Mouse (Mus musculus) stomach, postnatal 0 days (tissue): ENCODE data around the gene Pde11a. TPM values are rescaled to one million over a fixed set of nuclear protein-coding genes. Genes with fewer than 3 reads are reported as not detected.

Experiments
- ATAC-seq: fragments of 200-750 bp; cut with Nextera tagmentation; 2 replicates; pipeline ENCODE4 v1.8.0; 2017; ENCODE audit not compliant: low FRiP score, low TSS enrichment
- DNase-seq: peaks from one replicate; pipeline ENCODE4 v3.0.0-alpha.2; 2016; ENCODE audit warnings: low spot score
- H3K27ac ChIP-seq: fragments of 300-500 bp; sonication (generic); replicated peaks from 2 replicates; pipeline ENCODE4 v1.5.1; 2014; ENCODE audit warnings: mild to moderate bottlenecking, control low read depth
- H3K27me3 ChIP-seq: fragments of 300-500 bp; sonication (generic); 2 replicates; pipeline ENCODE4 v1.6.1; 2014; ENCODE audit warnings: low read length; ENCODE audit not compliant: control insufficient read depth, insufficient read depth
- H3K36me3 ChIP-seq: fragments of 300-500 bp; sonication (generic); 2 replicates; pipeline ENCODE4 v1.6.1; 2014; ENCODE audit warnings: low read length, mixed read lengths; ENCODE audit not compliant: control insufficient read depth, insufficient read depth
- H3K4me1 ChIP-seq: fragments of 300-500 bp; sonication (generic); replicated peaks from 2 replicates; pipeline ENCODE4 v1.6.1; 2014; ENCODE audit warnings: antibody characterized with exemption; ENCODE audit not compliant: control insufficient read depth, insufficient read depth
- H3K4me2 ChIP-seq: fragments of 300-500 bp; sonication (generic); replicated peaks from 2 replicates; pipeline ENCODE4 v1.6.1; 2014; ENCODE audit warnings: low read depth, mild to moderate bottlenecking, control low read depth, moderate library complexity
- H3K4me3 ChIP-seq: fragments of 300-500 bp; sonication (generic); 2 replicates; pipeline ENCODE4 v1.5.1; 2014; ENCODE audit warnings: low read depth, low read length, control low read depth
- H3K9ac ChIP-seq: fragments of 300-500 bp; sonication (generic); 2 replicates; pipeline ENCODE4 v1.6.1; 2014; ENCODE audit warnings: mild to moderate bottlenecking, low read length, control low read depth, mixed read lengths
- H3K9me3 ChIP-seq: fragments of 300-500 bp; sonication (generic); 2 replicates; pipeline ENCODE4 v1.6.1; 2016; ENCODE audit warnings: low read length; ENCODE audit not compliant: control insufficient read depth
- CTCF ChIP-seq: IDR thresholded peaks from 2 replicates; pipeline ENCODE4 v1.5.1; 2016; ENCODE audit warnings: antibody characterized with exemption, low read depth, mild to moderate bottlenecking, moderate library complexity
- EP300 ChIP-seq: optimal IDR thresholded peaks from 2 replicates; pipeline ENCODE3; 2016; ENCODE audit warnings: antibody characterized with exemption
- WGBS: fragments of 180-500 bp; shearing (Covaris S2); extraction: QIAGEN DNeasy Blood & Tissue Kit; methylation state at CpG from one replicate; pipeline ENCODE4 v1.1.7; 2014; 5-methylcytosine and 5-hydroxymethylcytosine counted together
- polyA plus RNA-seq: library from polyadenylated mRNA; unstranded; fragments of >200 nt; fragmentation: Nextera tagmentation; extraction: Ambion mirVana; gene quantifications from 2 replicates; pipeline ENCODE4 v1.2.1, GENCODE M21; 2015

Pde11a gene
- polyA plus RNA-seq, 1 experiment from 2014 or later: 0.12 TPM

- WGBS: 68% methylated on average over 3 of the region's 3 CpGs
- no peaks in the 10 kb centered on the region for H3K9me3 ChIP-seq
- no peak for ATAC-seq
These were observed 323.9 kb downstream of the Pde11a start for GRCm38 (mm10) chr2:76014659-76015058.

DNA sequence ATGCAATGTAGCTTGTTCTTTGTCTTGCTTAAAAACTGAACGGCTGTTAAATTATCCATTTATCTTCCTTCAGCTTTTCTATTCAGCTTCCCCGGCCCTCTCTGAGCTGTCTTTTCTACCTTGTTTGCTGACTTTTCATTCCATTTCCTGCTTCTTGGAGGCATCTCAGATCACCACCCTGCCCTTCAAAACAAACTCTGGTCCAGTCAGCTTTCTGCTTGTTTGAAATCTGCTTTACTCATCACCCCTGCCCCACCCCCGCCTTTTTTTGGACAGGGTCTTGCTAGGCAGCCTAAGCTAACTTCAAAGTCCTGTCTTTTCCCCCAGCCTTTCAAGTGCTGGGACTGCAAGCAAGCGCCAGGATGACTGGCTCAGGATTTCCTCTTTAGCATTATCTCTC, 332.4 kb downstream of the Pde11a start:
- DNase-seq (no peak), ATAC-seq (no peak)
- Histone ChIP-seq H3K36me3 (no peaks in the 10 kb centered on the region), H3K27me3 (no peaks in the 10 kb centered on the region), H3K4me3 (no peak overlapping the region), H3K4me2 (no peak overlapping the region), H3K27ac (no peak overlapping the region), H3K9me3 (no peaks in the 10 kb centered on the region), H3K4me1 (no peaks in the 10 kb centered on the region), H3K9ac (no peak overlapping the region)
- 14% methylated on average over 4 of the region's 4 CpGs for WGBS
- no peak for TF ChIP-seq CTCF
- TF ChIP-seq EP300: no peak

More at GRCm38 (mm10) chr2:76014659-76015058, 323.9 kb downstream of the Pde11a start:
- DNase-seq: no peak
- Histone ChIP-seq H3K4me1 (no peaks in the 10 kb centered on the region), H3K27ac (no peak overlapping the region), H3K4me3 (no peak overlapping the region), H3K9ac (no peak overlapping the region), H3K36me3 (no peaks in the 10 kb centered on the region), H3K4me2 (no peak overlapping the region), H3K27me3 (no peaks in the 10 kb centered on the region)
- no peak for TF ChIP-seq EP300
- no peak for TF ChIP-seq CTCF

- no peaks in the 10 kb centered on the region for H3K9me3 ChIP-seq
- H3K36me3 ChIP-seq: no peaks in the 10 kb centered on the region
- no peak overlapping the region for H3K9ac ChIP-seq
- DNase-seq: no peak
- H3K27ac ChIP-seq: no peak overlapping the region
- H3K4me3 ChIP-seq: no peak overlapping the region
- no peaks in the 10 kb centered on the region for H3K27me3 ChIP-seq
- no peak overlapping the region for H3K4me2 ChIP-seq
- TF ChIP-seq EP300 (no peak), CTCF (no peak)
- no peak for ATAC-seq
- no peaks in the 10 kb centered on the region for H3K4me1 ChIP-seq
- 47% methylated on average over 9 of the region's 9 CpGs for WGBS
These were observed 335.7 kb downstream of the Pde11a start for GRCm38 (mm10) chr2:76002899-76003298.

- Histone ChIP-seq H3K9me3 (no peaks in the 10 kb centered on the region), H3K4me2 (no peak overlapping the region), H3K4me3 (no peak overlapping the region), H3K27ac (no peak overlapping the region), H3K36me3 (no peaks in the 10 kb centered on the region), H3K27me3 (no peaks in the 10 kb centered on the region), H3K9ac (no peak overlapping the region), H3K4me1 (no peaks in the 10 kb centered on the region)
- DNase-seq (peak; percentile 74), ATAC-seq (0 out of 2 replicates have a peak, but pooled peaks have one; percentile 54)
- no peak for TF ChIP-seq EP300
- peak; percentile 81 for TF ChIP-seq CTCF
- WGBS: 40% methylated on average over 8 of the region's 8 CpGs
These were observed 337.2 kb downstream of the Pde11a start for GRCm38 (mm10) chr2:76001392-76001791.

DNA sequence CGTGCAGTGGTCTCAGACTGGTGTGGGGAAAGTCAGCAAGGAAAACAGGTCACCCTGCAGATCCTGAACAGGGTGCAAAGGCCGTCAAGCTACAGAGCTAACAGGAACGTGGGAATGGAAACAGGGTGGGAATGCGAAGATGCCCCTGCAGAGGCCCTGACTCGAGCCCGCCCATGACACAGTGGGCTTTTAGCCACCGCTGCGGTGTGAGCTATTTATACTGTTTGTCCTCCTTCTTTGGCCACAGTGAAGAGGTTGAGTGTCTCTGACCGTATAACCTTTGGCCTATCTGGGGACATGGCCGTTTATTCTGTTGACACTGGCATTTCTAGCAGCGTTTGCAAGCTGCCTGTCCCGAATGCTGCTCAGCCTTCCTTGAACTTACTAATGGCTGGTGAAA, 338.9 kb downstream of the Pde11a start:
- 47% methylated on average over 12 of the region's 12 CpGs for WGBS
- Histone ChIP-seq H3K4me3 (no peak overlapping the region), H3K9ac (no peak overlapping the region), H3K9me3 (no peaks in the 10 kb centered on the region), H3K4me2 (no peak overlapping the region), H3K4me1 (no peaks in the 10 kb centered on the region), H3K27me3 (no peaks in the 10 kb centered on the region), H3K27ac (no peak overlapping the region), H3K36me3 (no peaks in the 10 kb centered on the region)
- DNase-seq: no peak
- ATAC-seq: no peak
- TF ChIP-seq CTCF (no peak), EP300 (no peak)

GRCm38 (mm10) chr2:75998692-75999091, 339.9 kb downstream of the Pde11a start:
- TF ChIP-seq CTCF: no peak
- TF ChIP-seq EP300: no peak
- DNase-seq: no peak
- WGBS: 28% methylated on average over 8 of the region's 8 CpGs
- no peaks in the 10 kb centered on the region for H3K4me1 ChIP-seq
- H3K9ac ChIP-seq: no peak overlapping the region
- no peak overlapping the region for H3K4me2 ChIP-seq
- ATAC-seq: no peak
- no peaks in the 10 kb centered on the region for H3K36me3 ChIP-seq
- no peak overlapping the region for H3K27ac ChIP-seq
- H3K4me3 ChIP-seq: no peak overlapping the region
- no peaks in the 10 kb centered on the region for H3K27me3 ChIP-seq
- no peaks in the 10 kb centered on the region for H3K9me3 ChIP-seq
